Mouse (Mus musculus) layer of hippocampus, adult 2 months (tissue): ENCODE data around the gene Thnsl1. TPM values are rescaled to one million over a fixed set of nuclear protein-coding genes. Genes with fewer than 3 reads are reported as not detected.

Source experiments
- DNase-seq, 2 experiments: peaks; one replicate each; pipeline ENCODE4 v3.0.0; 2022; ENCODE audit warnings: low spot score in 2 of 2
- H3K27ac ChIP-seq: fragments of 200-600 bp; 2 replicates; pipeline ENCODE4 v1.8.1; 2022
- H3K4me3 ChIP-seq: fragments of 200-600 bp; 2 replicates; pipeline ENCODE4 v1.8.1; 2022; ENCODE audit warnings: mild to moderate bottlenecking
- CTCF ChIP-seq: fragments of 200-600 bp; conservative IDR thresholded peaks from 2 replicates; pipeline ENCODE4 v1.8.1; 2022; ENCODE audit warnings: antibody characterized with exemption, mild to moderate bottlenecking, moderate library complexity
- total RNA-seq, 2 experiments: library from RNA; stranded (reverse); gene quantifications; 2 replicates each; pipeline ENCODE4 v1.2.3; 2021

Thnsl1 gene
- total RNA-seq, 2 experiments from 2014 or later, result 17.5 to 20.0 TPM

DNA sequence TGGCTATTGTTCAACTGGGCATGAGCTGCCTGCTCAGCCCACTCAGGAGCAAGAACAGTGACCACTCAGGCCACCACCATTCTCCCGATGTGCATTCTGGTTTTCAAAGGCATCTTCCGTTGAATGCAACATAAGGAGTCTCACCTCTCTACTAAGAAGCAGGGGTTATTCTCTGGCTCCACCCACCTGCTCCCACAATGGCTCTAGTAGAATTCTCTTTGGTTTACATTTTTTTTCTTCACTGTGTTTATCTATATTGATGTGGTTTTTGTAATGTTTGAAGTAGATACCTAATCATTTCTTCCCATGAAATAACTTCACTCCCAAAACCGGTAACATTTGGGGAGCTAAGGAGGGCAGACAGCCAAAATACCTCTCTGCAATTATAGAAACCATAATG, 48.1 kb downstream of the Thnsl1 start:
- Histone ChIP-seq H3K4me3 (no peak overlapping the region), H3K27ac (no peak overlapping the region)
- TF ChIP-seq CTCF, result no peak
- no peak for DNase-seq

DNA sequence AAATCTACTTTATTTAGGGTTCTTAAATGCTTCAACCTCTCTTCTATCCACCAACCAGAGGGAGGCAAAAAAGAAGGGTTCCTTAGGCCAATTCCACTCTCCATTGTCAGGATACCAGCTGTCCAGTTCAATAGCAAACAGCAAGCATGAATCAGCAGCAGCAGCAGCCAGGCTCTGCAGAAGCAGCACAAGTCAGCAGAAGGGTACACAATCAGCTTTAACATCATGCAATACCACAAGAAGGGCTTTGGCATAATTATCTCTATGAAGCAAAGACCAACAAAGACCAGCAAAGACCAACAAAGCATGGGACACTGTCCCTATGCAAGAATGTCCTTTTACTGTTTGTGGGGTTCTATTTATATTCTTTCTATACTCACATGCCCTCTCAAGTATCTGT, 48.8 kb downstream of the Thnsl1 start:
- TF ChIP-seq CTCF, result no peak
- no peak for DNase-seq
- Histone ChIP-seq H3K4me3 (no peak overlapping the region), H3K27ac (no peak overlapping the region)

- no peak overlapping the region for H3K27ac ChIP-seq
- no peak overlapping the region for H3K4me3 ChIP-seq
- TF ChIP-seq CTCF, result no peak
- no peak for DNase-seq
Observed at GRCm38 (mm10) chr2:21258281-21258680, 52.8 kb downstream of the Thnsl1 start.

- no peak overlapping the region for H3K4me3 ChIP-seq
- DNase-seq, result no peak
- no peak for TF ChIP-seq CTCF
- H3K27ac ChIP-seq, result no peak overlapping the region
Observed at GRCm38 (mm10) chr2:21259081-21259480, 53.6 kb downstream of the Thnsl1 start.

- no peak for TF ChIP-seq CTCF
- no peak for DNase-seq
- Histone ChIP-seq H3K4me3 (no peak overlapping the region), H3K27ac (no peak overlapping the region)
Observed at GRCm38 (mm10) chr2:21260060-21260459, 54.5 kb downstream of the Thnsl1 start.

GRCm38 (mm10) chr2:21261370-21262006, 56.0 kb downstream of the Thnsl1 start:
- no peak overlapping the region for H3K27ac ChIP-seq
- no peak overlapping the region for H3K4me3 ChIP-seq
- peak; percentile 43 to 64 for DNase-seq
- peak; percentile 89 for TF ChIP-seq CTCF

GRCm38 (mm10) chr2:21264031-21264430, 58.5 kb downstream of the Thnsl1 start:
- Histone ChIP-seq H3K4me3 (no peak overlapping the region), H3K27ac (no peak overlapping the region; the same call in 1 of the 2 replicates)
- DNase-seq, result no peak
- TF ChIP-seq CTCF, result no peak

Other genes with a start within 250 kb of the Thnsl1 start
- 100 to 1,000 TPM; 358 to 386 TPM for gene Arhgap21, start 236.8 kb upstream of the Thnsl1 start, total RNA-seq
- 1 to 10 TPM; 2.5 TPM for gene Enkur, start 359 bp upstream of the Thnsl1 start, total RNA-seq
- 10 to 100 TPM; 76.6 to 79.6 TPM for gene Gpr158, start 161.8 kb downstream of the Thnsl1 start, total RNA-seq